Mouse (Mus musculus): ENCODE data around the gene Mpdu1.
"Not testable (repeated sequence)": the region's sequence is repeated elsewhere in the genome, so short reads cannot be mapped to it uniquely, and the experiment has no call there.

Gene Mpdu1

GRCm38 (mm10) chr11:69617805-69618204 is 44.6 kb downstream of the Mpdu1 start, which contains the start of gene Shbg:
Gene Shbg, minus strand, starts transcription at chr11:69617905.
- no peak for DNase-seq

GRCm38 (mm10) chr11:69616781-69617180 is 45.7 kb downstream of the Mpdu1 start:
- DNase-seq: no peak

GRCm38 (mm10) chr11:69614257-69614588 is 48.2 kb downstream of the Mpdu1 start:
- DNase-seq: not testable (repeated sequence)

GRCm38 (mm10) chr11:69613553-69614256 is 48.7 kb downstream of the Mpdu1 start:
- peak; percentile 86 for DNase-seq

GRCm38 (mm10) chr11:69610899-69611298 is 51.5 kb downstream of the Mpdu1 start:
- DNase-seq: no peak

GRCm38 (mm10) chr11:69609416-69609815 is 53.0 kb downstream of the Mpdu1 start:
- no peak for DNase-seq

GRCm38 (mm10) chr11:69608525-69608924 is 53.9 kb downstream of the Mpdu1 start:
- DNase-seq: no peak

GRCm38 (mm10) chr11:69606832-69607231 is 55.6 kb downstream of the Mpdu1 start:
- no peak for DNase-seq

Data from embryo, embryonic 11 days (tissue).